Mouse (Mus musculus) urinary bladder, postnatal 10 days (tissue): ENCODE data around the gene Prkg1.
"Not testable (repeated sequence)": the region's sequence is repeated elsewhere in the genome, so short reads cannot be mapped to it uniquely, and the experiment has no call there.

Source experiments
- DNase-seq: peaks from one replicate; pipeline ENCODE4 v3.0.0; 2022; ENCODE audit warnings: low spot score

Gene Prkg1

GRCm38 (mm10) chr19:31426142-31426541 lies 338.7 kb downstream of the Prkg1 start:
- no peak for DNase-seq

GRCm38 (mm10) chr19:31425199-31425598 lies 339.6 kb downstream of the Prkg1 start:
- DNase-seq = no peak

GRCm38 (mm10) chr19:31424319-31424718 lies 340.5 kb downstream of the Prkg1 start:
- no peak for DNase-seq

GRCm38 (mm10) chr19:31413571-31413970 lies 351.3 kb downstream of the Prkg1 start:
- DNase-seq = no peak

GRCm38 (mm10) chr19:31396096-31396495 lies 368.7 kb downstream of the Prkg1 start:
- no peak for DNase-seq

- no peak for DNase-seq
These were observed 379.5 kb downstream of the Prkg1 start for GRCm38 (mm10) chr19:31385353-31385752.

GRCm38 (mm10) chr19:31383881-31384280 lies 381.0 kb downstream of the Prkg1 start:
- DNase-seq = no peak

GRCm38 (mm10) chr19:31370106-31370505 lies 394.7 kb downstream of the Prkg1 start:
- DNase-seq = no peak

- DNase-seq = no peak
These were observed 395.7 kb downstream of the Prkg1 start for GRCm38 (mm10) chr19:31369116-31369515.

GRCm38 (mm10) chr19:31362051-31362450 lies 402.8 kb downstream of the Prkg1 start:
- DNase-seq = no peak

- DNase-seq = no peak
These were observed 403.3 kb downstream of the Prkg1 start for GRCm38 (mm10) chr19:31361575-31361974.

GRCm38 (mm10) chr19:31361161-31361560 lies 403.7 kb downstream of the Prkg1 start:
- DNase-seq = no peak

GRCm38 (mm10) chr19:31354959-31355358 lies 409.9 kb downstream of the Prkg1 start:
- no peak for DNase-seq

GRCm38 (mm10) chr19:31352784-31353183 lies 412.0 kb downstream of the Prkg1 start:
- not testable (repeated sequence) for DNase-seq

- no peak for DNase-seq
These were observed 413.0 kb downstream of the Prkg1 start for GRCm38 (mm10) chr19:31351796-31352195.

GRCm38 (mm10) chr19:31342150-31342549 lies 422.7 kb downstream of the Prkg1 start:
- DNase-seq = no peak

GRCm38 (mm10) chr19:31340898-31341297 lies 423.9 kb downstream of the Prkg1 start:
- no peak for DNase-seq

GRCm38 (mm10) chr19:31338355-31339101 lies 426.3 kb downstream of the Prkg1 start:
- DNase-seq = no peak

- DNase-seq = no peak
These were observed 427.0 kb downstream of the Prkg1 start for GRCm38 (mm10) chr19:31337863-31338217.

GRCm38 (mm10) chr19:31337163-31337862 lies 427.5 kb downstream of the Prkg1 start:
- DNase-seq = no peak

GRCm38 (mm10) chr19:31336381-31336780 lies 428.5 kb downstream of the Prkg1 start:
- no peak for DNase-seq

- DNase-seq = no peak
These were observed 434.9 kb downstream of the Prkg1 start for GRCm38 (mm10) chr19:31329893-31330292.

- no peak for DNase-seq
These were observed 460.1 kb downstream of the Prkg1 start for GRCm38 (mm10) chr19:31304760-31305159.

GRCm38 (mm10) chr19:31291231-31291630 lies 473.6 kb downstream of the Prkg1 start:
- DNase-seq = no peak
